In the genomic region with DNA sequence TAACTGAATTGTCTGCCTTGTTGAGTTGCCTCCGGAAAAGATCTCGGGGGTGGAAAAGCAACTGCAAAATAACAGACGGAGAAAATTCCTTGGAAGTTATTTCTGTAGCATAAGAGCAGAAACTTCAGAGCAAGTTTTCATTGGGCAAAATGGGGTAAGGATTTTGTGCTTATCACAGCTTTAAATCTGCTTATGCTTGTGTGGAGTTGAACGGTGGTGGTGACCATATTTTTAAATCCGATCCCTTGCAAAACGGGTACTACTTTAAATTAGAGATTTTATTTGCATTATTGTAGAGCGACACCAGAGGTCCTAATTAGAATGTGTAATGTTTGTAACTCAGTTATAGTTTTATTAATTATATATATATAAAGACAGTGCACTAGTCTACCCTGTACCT, we compare ENCODE assay signal across 7 mouse cellular contexts. TPM values are rescaled to one million over a fixed set of nuclear protein-coding genes. Genes with fewer than 3 reads are reported as not detected.
DNase-seq lines count a peak whose midpoint lies in the region; ATAC-seq and TF ChIP-seq lines count a peak whose summit lies in the region.

No protein-coding gene starts in this region.

- TF ChIP-seq POLR2A in embryonic fibroblast, embryonic 13.5 days (IDR thresholded peaks at IDR 0.05; ENCODE audit: low read depth, low read length) = no peak

- TF ChIP-seq CTCF in embryonic fibroblast, embryonic 13.5 days (IDR thresholded peaks at IDR 0.05; ENCODE audit: borderline replicate concordance, insufficient read depth, low read length) = no peak

- no peak overlapping the region for H3K27ac ChIP-seq in lung, embryonic 16.5 days (ENCODE audit: low read length)
- no peak overlapping the region for H3K27ac ChIP-seq in embryonic fibroblast, embryonic 13.5 days (ENCODE audit: insufficient read depth, low read length)
- no peak overlapping the region for H3K27ac ChIP-seq in liver, embryonic 11.5 days (ENCODE audit: low read depth, low read length)
- H3K27ac ChIP-seq in stomach, embryonic 16.5 days (ENCODE audit: low read length) = peak overlapping the region; percentile 93; the same call in 1 of the 2 replicates

- H3K9ac ChIP-seq in lung, embryonic 16.5 days (ENCODE audit: low read length) = peak overlapping the region; percentile 86
- H3K9ac ChIP-seq in liver, embryonic 11.5 days (ENCODE audit: low read depth, low read length) = peak overlapping the region; percentile 89
- H3K9ac ChIP-seq in stomach, embryonic 16.5 days (ENCODE audit: low read length) = peak overlapping the region; percentile 94

- H3K4me2 ChIP-seq in lung, embryonic 16.5 days (ENCODE audit: low read depth, low read length) = peak overlapping the region; percentile 90
- H3K4me2 ChIP-seq in liver, embryonic 11.5 days = peak overlapping the region; percentile 73
- peak overlapping the region; percentile 94 for H3K4me2 ChIP-seq in stomach, embryonic 16.5 days (ENCODE audit: low read depth, low read length)

- H3K9me3 ChIP-seq in lung, embryonic 16.5 days (ENCODE audit: control insufficient read depth, low read length) = no peaks in the 10 kb centered on the region
- H3K9me3 ChIP-seq in liver, embryonic 11.5 days (ENCODE audit: control insufficient read depth, low read length) = no peaks in the 10 kb centered on the region
- no peaks in the 10 kb centered on the region for H3K9me3 ChIP-seq in stomach, embryonic 16.5 days (replicated peaks; ENCODE audit: control insufficient read depth, low read length)

- no peaks in the 10 kb centered on the region for H3K36me3 ChIP-seq in lung, embryonic 16.5 days (ENCODE audit: control insufficient read depth, insufficient read depth, low read length)
- H3K36me3 ChIP-seq in liver, embryonic 11.5 days (ENCODE audit: control insufficient read depth, insufficient read depth, low read length) = no peaks in the 10 kb centered on the region
- H3K36me3 ChIP-seq in stomach, embryonic 16.5 days (ENCODE audit: control insufficient read depth, insufficient read depth, low read length) = no peaks in the 10 kb centered on the region

- no peak for ATAC-seq in lung, embryonic 16.5 days (ENCODE audit: low read depth)
- ATAC-seq in liver, embryonic 11.5 days (replicated peaks; ENCODE audit: low FRiP score) = no peak
- ATAC-seq in stomach, embryonic 16.5 days (ENCODE audit: insufficient read depth, low FRiP score) = no peak

- peak overlapping the region; percentile 85 for H3K4me3 ChIP-seq in lung, embryonic 16.5 days (ENCODE audit: low read length)
- H3K4me3 ChIP-seq in embryonic fibroblast, embryonic 13.5 days (ENCODE audit: insufficient read depth, low read length) = peak overlapping the region; percentile 87
- peak overlapping the region; percentile 95 for H3K4me3 ChIP-seq in liver, embryonic 11.5 days (ENCODE audit: low read depth, low read length)
- peak overlapping the region; percentile 87 for H3K4me3 ChIP-seq in stomach, embryonic 16.5 days (replicated peaks; ENCODE audit: low read length)

- H3K27me3 ChIP-seq in lung, embryonic 16.5 days (ENCODE audit: control insufficient read depth, insufficient read depth, low read depth, low read length) = no peaks in the 10 kb centered on the region
- no peaks in the 10 kb centered on the region for H3K27me3 ChIP-seq in liver, embryonic 11.5 days (replicated peaks; ENCODE audit: control insufficient read depth, insufficient read depth, low read length)
- no peaks in the 10 kb centered on the region for H3K27me3 ChIP-seq in stomach, embryonic 16.5 days (ENCODE audit: control insufficient read depth, insufficient read depth, low read length)

- no peak for DNase-seq in lung, adult 18-20 months
- DNase-seq in liver, embryonic 11.5 days (ENCODE audit: low spot score) = no peak
- DNase-seq in T-cell, adult 2 months (ENCODE audit: low spot score) = no peak
- DNase-seq in urinary bladder, postnatal 25 days (ENCODE audit: low spot score) = no peak

- 3% methylated on average over 7 of the region's 7 CpGs for WGBS in lung, embryonic 16.5 days
- 16% methylated on average over 7 of the region's 7 CpGs for WGBS in liver, embryonic 11.5 days
- 6% methylated on average over 7 of the region's 7 CpGs for WGBS in stomach, embryonic 16.5 days

- peaks cover 2% of the 10 kb centered on the region for H3K4me1 ChIP-seq in lung, embryonic 16.5 days (replicated peaks; ENCODE audit: control insufficient read depth, insufficient read depth, low read length)
- H3K4me1 ChIP-seq in embryonic fibroblast, embryonic 13.5 days (ENCODE audit: control insufficient read depth, insufficient read depth, low read length) = peaks cover 5% of the 10 kb centered on the region
- H3K4me1 ChIP-seq in liver, embryonic 11.5 days (replicated peaks; ENCODE audit: control insufficient read depth, insufficient read depth, low read length) = peaks cover 13% of the 10 kb centered on the region
- H3K4me1 ChIP-seq in stomach, embryonic 16.5 days (ENCODE audit: control insufficient read depth, insufficient read depth, low read length) = 0 out of 2 replicates have a peak, but pooled peaks cover 4% of the 10 kb centered on the region

RNA-seq across cellular contexts. Expression of a gene that starts 5.7 kb away (rescaled TPM):
- polyA plus RNA-seq in lung, embryonic 16.5 days (2015; fragmentation: Nextera tagmentation; extraction: Ambion mirVana) = 2.9 TPM in 2 replicates
- polyA plus RNA-seq in embryonic fibroblast, embryonic 13.5 days (2011; ENCODE audit: insufficient read length, low read depth, missing spikeins) = 19.4 and 21.5 TPM in 2 replicates
- polyA plus RNA-seq in liver, embryonic 11.5 days (2014; fragmentation: Nextera tagmentation; extraction: Ambion mirVana) = 6.5 and 8.5 TPM in 2 replicates
- polyA plus RNA-seq in stomach, embryonic 16.5 days (2015; fragmentation: Nextera tagmentation; extraction: Ambion mirVana) = 2.9 and 3.0 TPM in 2 replicates
